Mouse (Mus musculus): ENCODE results near the gene 4933427D14Rik. TPM values are rescaled to one million over a fixed set of nuclear protein-coding genes. Genes with fewer than 3 reads are reported as not detected.

4933427D14Rik gene
- total RNA-seq (2023), result 14.9 TPM

DNA sequence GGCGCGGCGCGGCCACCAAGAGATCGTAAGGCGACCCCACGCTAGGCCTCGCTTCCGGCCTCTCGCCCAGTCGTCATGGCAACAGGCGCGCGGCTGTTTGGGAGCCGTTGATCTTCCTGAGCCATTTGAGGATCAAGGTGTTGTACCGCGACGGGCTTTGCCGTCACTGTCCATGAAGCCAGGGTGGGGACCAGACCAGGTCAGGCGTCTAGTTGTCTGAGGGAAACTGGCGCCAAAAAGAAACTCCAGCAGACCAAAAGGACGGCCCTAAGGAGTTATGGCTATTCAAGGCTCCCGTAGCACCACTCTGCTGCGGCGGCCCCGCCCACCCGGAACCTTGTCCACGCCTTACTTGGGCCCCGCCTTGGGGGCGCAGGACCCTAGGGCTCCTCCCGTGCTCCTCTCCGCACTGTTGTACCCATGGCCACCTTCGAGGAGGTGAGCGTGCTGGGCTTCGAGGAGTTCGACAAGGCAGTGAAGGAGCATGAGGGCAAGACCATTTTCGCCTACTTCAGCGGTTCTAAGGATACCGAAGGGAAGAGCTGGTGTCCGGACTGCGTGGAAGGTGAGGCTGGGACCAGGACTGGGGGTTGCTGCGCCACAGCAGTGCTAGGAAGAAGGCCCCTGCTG is at the start of gene 4933427D14Rik, which contains the start of gene Txndc17:
4933427D14Rik (minus strand) TSS at position 256 of the 630 bp plus-strand sequence.
Txndc17 (plus strand) TSS at position 344 of the 630 bp plus-strand sequence.

DNA sequence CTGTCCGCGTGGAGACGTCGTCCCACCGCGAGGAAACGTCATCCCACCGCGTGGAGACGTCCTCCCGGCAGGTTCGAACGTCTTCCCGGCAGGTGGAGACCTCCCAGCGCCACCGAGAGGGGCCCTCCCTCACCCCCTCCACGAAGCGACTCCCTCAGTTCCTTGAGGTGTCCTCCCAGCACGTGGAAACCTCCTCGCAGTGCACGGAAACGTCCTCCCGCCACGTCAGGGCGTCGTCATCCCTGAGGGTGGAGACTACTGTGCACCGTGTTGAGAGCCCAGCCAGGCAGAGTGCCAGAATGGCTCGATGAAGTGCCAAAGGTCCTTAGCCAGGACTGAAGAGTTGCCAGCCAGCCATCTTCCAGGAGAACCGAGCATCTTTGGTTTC is 8.1 kb upstream of the 4933427D14Rik start, which contains the start of gene Med31:
Med31 (minus strand) TSS at position 183 of the 388 bp plus-strand sequence.

DNA sequence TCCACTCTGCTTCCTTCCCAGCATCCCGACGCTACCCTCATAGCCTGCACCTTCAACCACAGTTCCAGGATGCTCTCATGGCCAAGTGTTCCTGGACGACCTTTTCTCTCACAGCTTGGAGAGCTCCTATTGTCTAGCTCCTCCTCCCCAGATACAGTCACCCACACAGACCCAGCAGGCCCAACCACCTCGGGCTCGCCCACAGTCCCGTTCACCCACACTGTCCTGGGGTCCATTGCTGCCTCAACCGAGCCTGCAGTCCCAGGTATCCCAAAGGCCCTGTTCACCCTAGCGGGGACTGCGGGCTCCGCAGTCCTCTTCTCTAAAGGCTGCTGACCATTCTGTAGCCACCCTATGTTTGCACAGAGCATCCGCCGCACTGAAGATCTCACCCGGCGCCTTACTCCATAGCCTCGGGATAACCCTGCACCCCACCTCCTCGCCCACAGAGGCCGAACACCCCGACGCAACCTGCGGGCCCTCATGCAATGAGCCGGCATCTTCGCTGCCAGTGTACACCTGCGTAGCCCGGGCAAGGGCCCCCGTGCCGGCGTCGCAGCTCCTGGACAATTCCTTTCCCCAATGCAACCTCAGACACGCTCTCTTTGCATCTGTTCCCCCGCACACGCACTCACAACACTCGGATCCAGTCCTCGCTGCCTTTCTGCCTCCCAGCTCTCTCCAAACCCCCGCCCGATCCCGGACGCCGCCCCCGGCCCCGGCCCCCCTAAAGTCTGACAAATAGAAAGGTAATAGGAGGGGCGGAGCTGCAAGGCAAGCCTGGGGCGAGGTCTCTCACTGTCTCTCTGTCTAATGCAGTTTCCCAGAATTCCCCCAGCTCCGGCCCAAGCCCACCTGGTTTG is 687 bp downstream of the 4933427D14Rik start, which contains the start of gene Gm43951:
Gm43951 (minus strand) TSS at position 500 of the 863 bp plus-strand sequence.

DNA sequence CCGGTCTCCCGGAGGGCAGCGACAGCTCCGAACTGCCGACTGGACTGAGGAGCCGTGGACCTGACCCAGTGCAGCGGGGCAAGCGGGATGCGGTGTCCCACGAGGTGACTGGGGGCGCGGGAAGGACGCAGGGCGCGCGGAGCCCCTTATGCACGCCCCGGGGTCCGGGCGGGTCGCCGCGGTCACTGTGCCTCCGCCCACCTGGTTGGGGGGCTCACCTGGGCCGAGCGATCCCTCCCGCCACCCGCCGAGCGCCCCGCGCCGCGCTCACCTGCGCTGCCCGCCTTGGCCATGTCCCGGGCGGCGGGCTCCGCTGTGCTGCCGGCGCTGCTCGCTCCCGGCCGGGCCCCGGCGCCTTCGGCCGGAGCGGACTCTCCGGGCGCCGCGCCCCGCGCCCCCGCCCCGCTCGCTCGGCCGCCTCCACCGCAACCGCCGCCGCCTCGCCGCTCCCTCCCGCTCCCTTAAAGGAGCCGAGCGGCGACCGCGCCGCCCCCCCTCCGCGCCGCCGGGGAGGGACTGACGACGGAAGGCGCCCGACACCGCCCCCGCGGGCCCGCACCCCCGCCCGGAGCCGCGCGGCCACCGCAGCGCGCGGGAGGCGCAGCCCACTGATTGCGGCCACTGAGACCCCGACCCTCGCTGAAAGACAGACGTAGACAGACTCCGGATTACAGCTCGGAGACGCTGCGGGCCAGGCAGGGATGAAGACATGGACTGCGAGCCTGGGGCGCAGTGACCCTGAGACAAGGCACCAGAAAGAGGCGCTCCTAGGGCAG is 71.7 kb downstream of the 4933427D14Rik start, which contains the start of gene Pitpnm3:
Pitpnm3 (minus strand) TSS at position 396 of the 776 bp plus-strand sequence.

Other genes starting within 250 kb of the 4933427D14Rik start
- 0.24 TPM for gene Aipl1, start 169.9 kb downstream of the 4933427D14Rik start, total RNA-seq (2023)
- not detected for gene Pimreg, start 165.4 kb downstream of the 4933427D14Rik start, total RNA-seq (2023)
- gene Pitpnm3, start 71.7 kb downstream of the 4933427D14Rik start, total RNA-seq (2023), result 0.09 TPM
- 0.65 TPM for gene Gm43951, start 619 bp downstream of the 4933427D14Rik start, total RNA-seq (2023)
- 29.9 TPM for gene Txndc17, start 88 bp upstream of the 4933427D14Rik start, total RNA-seq (2023)
- 15.7 TPM for gene Med31, start 8.1 kb upstream of the 4933427D14Rik start, total RNA-seq (2023)
- not detected for gene Slc13a5, start 59.8 kb upstream of the 4933427D14Rik start, total RNA-seq (2023)
- 46.3 TPM for gene Xaf1, start 94.2 kb upstream of the 4933427D14Rik start, total RNA-seq (2023)
- gene Fbxo39, start 107.0 kb upstream of the 4933427D14Rik start, total RNA-seq (2023), result 1.0 TPM
- not detected for gene Tekt1, start 155.0 kb upstream of the 4933427D14Rik start, total RNA-seq (2023)
- not detected for gene Smtnl2, start 204.3 kb upstream of the 4933427D14Rik start, total RNA-seq (2023)
- not detected for gene Ggt6, start 228.1 kb upstream of the 4933427D14Rik start, total RNA-seq (2023)
- gene Mybbp1a, start 233.9 kb upstream of the 4933427D14Rik start, total RNA-seq (2023), result 165 TPM